Mouse (Mus musculus) ovary, postnatal 14 days (tissue): ENCODE data around the gene Slc10a1.
A peak's percentile ranks its signal among the peaks of the same experiment; 100 is the strongest.

Experiments used
- DNase-seq: peaks from one replicate; pipeline ENCODE4 v3.0.0; 2022; ENCODE audit warnings: low spot score

Slc10a1 gene

GRCm38 (mm10) chr12:80927518-80927917, 41.0 kb downstream of the Slc10a1 start:
- no peak for DNase-seq

DNA sequence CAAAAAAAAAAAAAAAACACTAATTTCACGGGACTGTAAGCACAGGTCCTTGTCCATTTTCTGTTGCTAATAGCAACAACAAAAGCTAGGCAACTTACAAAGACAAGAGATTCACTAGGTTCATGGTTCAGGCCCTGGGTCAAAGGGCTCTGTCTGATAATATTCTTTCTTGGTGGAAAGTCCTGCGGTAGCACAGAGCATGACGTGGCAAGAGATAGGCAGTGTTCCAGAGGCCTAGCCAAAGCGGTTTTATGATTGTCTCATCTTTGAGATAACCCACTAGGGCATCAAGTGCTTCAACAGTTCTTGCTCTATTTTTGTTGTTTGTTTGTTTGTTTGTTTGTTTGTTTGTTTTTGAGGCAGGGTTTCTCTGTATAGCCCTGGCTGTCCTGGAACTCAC, 42.0 kb downstream of the Slc10a1 start:
- no peak for DNase-seq

- DNase-seq = no peak
These were observed 42.6 kb downstream of the Slc10a1 start for GRCm38 (mm10) chr12:80925919-80926318.

- peak; percentile 56 for DNase-seq
These were observed 44.3 kb downstream of the Slc10a1 start for GRCm38 (mm10) chr12:80924205-80924604.

- no peak for DNase-seq
These were observed 44.9 kb downstream of the Slc10a1 start for GRCm38 (mm10) chr12:80923602-80924001.

- DNase-seq = peak; percentile 30
These were observed 45.6 kb downstream of the Slc10a1 start for GRCm38 (mm10) chr12:80922869-80923268.

GRCm38 (mm10) chr12:80921301-80921700, 47.2 kb downstream of the Slc10a1 start:
- DNase-seq = no peak

DNA sequence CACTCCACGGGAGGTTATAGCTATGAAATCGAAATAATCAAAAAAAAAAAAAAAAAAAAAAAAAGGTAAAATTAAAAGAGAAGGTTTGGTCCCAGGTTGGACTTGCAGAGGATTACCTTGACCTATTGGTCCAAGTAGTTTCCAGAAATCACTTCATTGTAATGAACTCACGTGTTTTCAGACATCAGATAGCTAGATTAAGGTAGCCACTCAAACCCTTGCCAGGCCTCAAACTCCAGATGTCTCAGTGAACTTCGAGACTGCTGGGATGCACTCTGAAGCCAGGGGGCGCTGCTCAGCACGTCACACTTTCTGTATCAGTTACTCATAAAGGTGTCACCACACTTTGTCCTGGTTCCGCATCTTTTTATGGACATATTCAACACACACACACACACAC, 50.7 kb downstream of the Slc10a1 start:
- DNase-seq = no peak

DNA sequence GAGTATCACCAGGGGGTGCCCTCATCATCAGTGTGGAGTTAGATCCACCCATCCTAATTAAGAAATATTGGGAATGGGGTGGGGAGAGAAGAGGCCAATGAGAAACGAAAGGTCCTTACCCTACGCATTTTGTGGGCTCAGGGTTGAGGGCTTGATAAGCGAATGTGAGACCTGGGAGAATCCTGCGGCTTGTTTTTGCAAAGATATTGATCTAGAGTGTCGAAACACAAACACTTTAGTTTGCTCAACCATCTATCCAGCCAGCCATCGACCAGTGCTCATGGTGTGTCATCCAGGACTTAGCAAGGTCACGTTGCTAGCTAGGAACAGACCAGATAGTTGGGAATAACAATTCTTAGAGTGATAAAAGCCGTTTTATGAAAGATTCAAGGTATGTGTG, 58.9 kb downstream of the Slc10a1 start:
- no peak for DNase-seq
